Mouse (Mus musculus): ENCODE measurements around the gene Olfr368. TPM values are rescaled to one million over a fixed set of nuclear protein-coding genes. Genes with fewer than 3 reads are reported as not detected.

Olfr368 gene
- total RNA-seq (2021): not detected
- long read RNA-seq, experiment 1: 0 reads
- long read RNA-seq, experiment 2: 0 reads

- DNase-seq (ENCODE audit: low spot score in 2 of 2): no peak
Measured at GRCm38 (mm10) chr2:37326215-37326614, at the start of gene Olfr368. Gene Olfr368, plus strand, starts transcription at chr2:37326515.

DNA sequence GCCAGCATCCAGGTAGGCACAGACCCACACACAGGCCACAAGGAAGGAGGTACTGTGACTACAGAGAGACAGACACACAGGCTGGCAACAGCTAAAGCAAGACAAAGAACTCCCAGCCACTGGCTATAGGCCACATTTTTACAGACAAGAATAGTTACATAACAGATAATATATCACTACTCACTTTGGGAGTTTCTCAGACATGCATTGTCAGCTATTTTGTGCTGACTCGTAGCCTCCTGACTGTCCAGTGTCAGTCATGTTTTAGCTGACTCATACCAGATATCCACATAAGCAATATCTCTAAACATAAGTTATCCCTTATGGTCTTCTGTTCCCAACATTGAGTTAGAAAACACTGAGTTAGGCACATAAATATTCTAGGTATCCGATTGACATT, 7.0 kb downstream of the Olfr368 start:
- DNase-seq (ENCODE audit: low spot score in 2 of 2): no peak

DNA sequence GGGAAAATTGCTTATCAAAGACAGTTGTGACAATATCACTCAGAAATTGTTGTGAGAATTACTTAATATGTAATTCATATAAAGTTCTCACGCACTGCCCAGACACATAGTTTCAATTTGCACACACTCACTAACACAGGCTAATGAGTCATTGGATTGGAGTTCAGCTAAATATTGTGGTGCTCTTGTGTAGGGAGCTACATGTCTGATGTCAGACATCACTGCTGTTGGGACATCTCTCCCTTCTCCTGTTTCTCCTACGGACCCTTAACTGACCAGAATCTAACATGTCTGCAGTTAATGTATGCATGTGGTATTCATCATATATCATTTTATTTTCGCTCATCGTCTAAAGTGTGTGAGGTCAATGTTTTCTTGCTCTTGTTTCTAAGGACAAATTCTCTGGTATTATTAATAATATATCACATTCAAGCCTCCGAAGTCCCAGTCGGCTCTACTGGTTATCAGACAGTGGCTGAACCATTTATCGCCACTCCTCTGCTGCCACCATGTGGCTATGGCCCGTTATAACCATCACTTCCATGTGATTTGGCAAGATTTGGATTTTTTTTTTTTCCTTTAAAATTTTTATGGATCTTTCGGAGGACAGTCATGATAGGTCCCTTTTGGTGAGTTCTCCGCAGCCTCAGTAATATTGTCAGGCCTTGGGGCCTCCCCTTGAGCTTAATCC, 12.3 kb downstream of the Olfr368 start:
- peak; percentile 46 to 60 for DNase-seq (ENCODE audit: low spot score in 2 of 2)

DNA sequence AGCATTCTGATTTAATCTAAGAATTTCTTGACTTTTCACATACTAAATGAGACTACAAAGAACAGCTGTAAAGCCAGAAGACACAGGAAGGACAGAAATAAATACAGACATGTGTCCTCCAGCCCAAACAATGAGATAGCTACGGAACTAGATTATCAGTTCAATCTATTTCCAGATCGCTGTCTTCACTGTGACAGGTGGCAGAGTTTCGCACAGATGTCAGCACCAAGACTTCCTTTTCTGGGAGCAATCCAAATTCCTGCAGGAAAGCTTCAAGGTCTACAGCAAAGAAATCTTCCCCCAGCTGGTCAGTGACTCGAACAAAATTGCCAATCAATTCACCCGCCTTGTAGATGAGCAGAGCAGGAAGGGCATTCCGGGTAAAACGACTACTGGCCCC, 25.4 kb downstream of the Olfr368 start:
- no peak for DNase-seq (ENCODE audit: low spot score in 2 of 2)

- no peak for DNase-seq (ENCODE audit: low spot score in 2 of 2)
Measured at GRCm38 (mm10) chr2:37355571-37355970, 29.3 kb downstream of the Olfr368 start.

DNA sequence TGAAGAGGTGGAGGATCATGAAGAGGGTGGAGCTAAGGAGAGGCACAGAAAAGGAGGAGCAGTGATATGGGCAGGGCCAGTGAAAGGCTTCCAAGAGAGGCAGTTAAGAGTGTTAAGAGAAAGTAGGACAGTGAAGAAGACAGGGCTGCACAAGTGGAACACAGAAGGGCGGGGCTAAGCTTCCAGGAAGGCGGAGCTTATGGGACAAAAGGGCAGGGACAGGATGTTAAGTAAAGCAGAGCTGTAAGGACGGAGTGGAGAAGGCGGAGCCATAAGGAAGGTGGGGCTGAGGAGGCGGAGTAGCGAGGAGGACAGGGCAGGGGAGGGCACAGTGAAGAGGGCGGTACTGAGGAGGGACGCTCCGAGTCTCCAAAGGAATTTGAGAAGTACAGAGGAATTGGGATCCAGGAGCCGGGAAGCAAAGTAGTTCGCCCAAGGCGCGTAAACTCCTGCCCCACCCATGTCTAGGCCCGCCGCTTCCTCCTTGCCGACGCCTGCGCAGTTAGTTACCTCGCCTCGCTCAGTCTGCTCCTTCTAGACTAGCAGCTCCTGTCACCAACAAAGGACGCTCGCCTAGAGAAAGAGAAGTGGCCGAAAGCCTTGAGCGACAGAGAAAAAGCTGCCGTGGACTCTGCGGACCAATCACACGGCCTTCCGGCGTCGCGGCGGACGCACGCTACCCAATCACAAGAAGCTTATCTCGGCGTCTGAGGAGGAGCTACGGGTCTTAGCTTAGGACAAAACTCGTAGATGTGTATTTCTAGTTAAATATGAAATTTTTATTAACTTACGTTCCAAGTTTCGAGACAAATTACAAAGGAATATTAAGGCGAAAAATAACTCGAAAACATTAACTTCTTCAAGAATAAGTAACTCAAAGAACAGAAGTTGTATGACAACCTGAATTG, 32.6 kb downstream of the Olfr368 start, which contains the start of gene Pdcl:
Gene Pdcl, minus strand, starts transcription at position 700 of the 908 bp plus-strand sequence.
- DNase-seq (ENCODE audit: low spot score in 2 of 2): peak; percentile 79 to 80

DNA sequence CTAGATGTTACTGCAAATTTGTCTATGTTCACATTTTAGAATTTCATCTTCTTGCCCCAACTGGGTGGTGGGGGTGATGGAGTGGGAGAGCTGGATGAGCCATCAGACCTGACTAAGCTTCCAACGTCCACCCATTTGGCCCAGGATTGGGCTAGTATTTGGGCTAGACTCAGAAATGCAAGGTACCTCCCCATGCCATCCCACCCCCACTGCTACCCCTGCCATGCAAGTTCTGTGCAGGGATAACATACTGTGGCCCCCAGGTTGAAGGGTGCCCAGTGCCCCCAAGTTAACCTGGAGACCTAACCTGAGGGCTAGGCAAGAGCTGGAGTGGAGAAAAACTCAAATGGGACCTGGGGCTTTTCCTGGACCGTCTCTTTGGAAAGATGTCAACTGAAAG, 33.6 kb downstream of the Olfr368 start:
- DNase-seq (ENCODE audit: low spot score in 2 of 2): no peak

GRCm38 (mm10) chr2:37370651-37371050, 44.3 kb downstream of the Olfr368 start:
- no peak for DNase-seq (ENCODE audit: low spot score in 2 of 2)

DNA sequence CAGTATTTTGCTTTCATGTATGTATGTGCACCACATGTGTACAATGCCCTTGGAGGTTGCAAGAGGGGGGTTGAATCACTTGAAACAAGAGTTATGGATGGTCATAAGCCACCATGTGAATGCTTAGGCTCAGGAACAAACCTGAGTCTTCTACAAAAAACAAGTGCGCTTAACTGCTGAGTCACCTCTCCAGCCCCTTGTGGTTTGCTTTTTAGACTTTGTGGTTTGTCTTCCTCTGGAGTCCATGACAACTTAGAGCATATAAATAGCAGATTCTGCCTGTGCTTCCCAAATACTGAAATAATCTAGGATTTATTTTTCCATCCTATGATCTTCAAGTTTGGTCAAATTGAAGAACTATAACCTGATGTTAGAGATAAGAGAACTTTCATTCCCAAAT, 49.7 kb downstream of the Olfr368 start:
- no peak for DNase-seq (ENCODE audit: low spot score in 2 of 2)

DNA sequence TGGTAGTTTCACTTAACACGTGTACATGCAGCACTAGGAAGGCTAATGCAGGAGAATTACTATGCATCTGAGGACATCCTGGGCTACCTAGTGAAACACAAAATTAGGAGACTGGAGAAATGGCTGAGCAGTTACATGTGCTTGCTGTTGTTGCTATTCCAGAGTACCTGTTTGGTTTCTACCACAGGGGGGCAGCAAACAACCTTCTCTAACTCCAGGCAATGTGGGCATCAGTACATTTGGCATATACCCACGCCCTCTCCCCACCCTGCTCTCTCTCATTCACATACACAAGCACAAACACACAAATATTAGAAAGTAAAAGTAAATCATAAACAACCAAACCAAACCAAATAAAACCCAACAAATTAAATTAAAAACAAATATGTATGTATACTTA, 53.9 kb downstream of the Olfr368 start:
- peak; percentile 37 to 38 for DNase-seq (ENCODE audit: low spot score in 2 of 2)

Other genes starting within 250 kb of the Olfr368 start
- gene Olfr361, start 237.2 kb upstream of the Olfr368 start, total RNA-seq (2021): not detected
- gene Olfr362, start 208.6 kb upstream of the Olfr368 start, total RNA-seq (2021): not detected
- not detected for gene Olfr364-ps1, start 187.2 kb upstream of the Olfr368 start, total RNA-seq (2021)
- gene Olfr365, start 138.3 kb upstream of the Olfr368 start, total RNA-seq (2021): not detected
- gene Olfr366, start 114.9 kb upstream of the Olfr368 start, total RNA-seq (2021): not detected
- gene Pdcl, start 32.8 kb downstream of the Olfr368 start, total RNA-seq (2021): 10 to 100 TPM; 28.4 to 36.1 TPM
- 10 to 100 TPM; 37.7 to 38.1 TPM for gene Rc3h2, start 96.4 kb downstream of the Olfr368 start, total RNA-seq (2021)
- gene Zbtb26, start 116.6 kb downstream of the Olfr368 start, total RNA-seq (2021): 10 to 100 TPM in 1 of 2 experiments, 1 to 10 TPM in 1; 9.4 to 10.9 TPM
- gene Zbtb6, start 116.7 kb downstream of the Olfr368 start, total RNA-seq (2021): 10 to 100 TPM; 14.6 to 16.4 TPM
- gene Rabgap1, start 116.8 kb downstream of the Olfr368 start, total RNA-seq (2021): 10 to 100 TPM; 42.3 to 51.4 TPM
- under 1 TPM; 0.80 to 0.89 TPM for gene Gpr21, start 189.8 kb downstream of the Olfr368 start, total RNA-seq (2021)